Mouse (Mus musculus) heart, adult 2 months (tissue): ENCODE measurements around the gene Pcgf2.

Experiments used
- CTCF ChIP-seq: fragments of 200-600 bp; IDR thresholded peaks from 2 replicates; pipeline ENCODE4 v1.8.1; 2022; ENCODE audit warnings: antibody characterized with exemption, mild to moderate bottlenecking, moderate library complexity
- EP300 ChIP-seq: fragments of 200-500 bp; IDR thresholded peaks from 2 replicates; pipeline ENCODE4 v1.6.1; 2011; ENCODE audit warnings: low read depth, low read length, control low read depth; ENCODE audit not compliant: insufficient read depth

- TF ChIP-seq EP300 (no peak), CTCF (no peak)
Measured at GRCm38 (mm10) chr11:97669268-97669667, 31.0 kb downstream of the Pcgf2 start.
